Mouse (Mus musculus) ES-Bruce4 (cell line): ENCODE measurements around the gene Vasn.

Experiments
- CTCF ChIP-seq: IDR thresholded peaks from one replicate; pipeline ENCODE4 v1.8.1; 2011; ENCODE audit warnings: low read depth, low read length
- EP300 ChIP-seq: IDR thresholded peaks from 2 replicates; pipeline ENCODE4 v1.6.1; 2011; ENCODE audit warnings: low read depth, low read length; ENCODE audit not compliant: insufficient read depth
- POLR2A ChIP-seq: IDR thresholded peaks from one replicate; pipeline ENCODE4 v1.8.1; 2011; ENCODE audit warnings: low read length; ENCODE audit not compliant: insufficient read depth

- TF ChIP-seq CTCF (no peak), POLR2A (no peak), EP300 (no peak)
These were observed 22.9 kb upstream of the Vasn start for GRCm38 (mm10) chr16:4616829-4617228.
